Mouse (Mus musculus) CD4-positive, CD25-positive, alpha-beta regulatory T cell, adult 9 weeks (primary cell): ENCODE results near the gene Riok2. TPM values are rescaled to one million over a fixed set of nuclear protein-coding genes. Genes with fewer than 3 reads are reported as not detected.

Experiments used
- polyA plus RNA-seq: library from polyadenylated mRNA; unstranded; fragments of 100-300 nt; shearing (Covaris generic); gene quantifications from one replicate; pipeline ENCODE4 v1.2.1, GENCODE M21; 2017

Riok2 gene
- 41.3 TPM for polyA plus RNA-seq

GRCm38 (mm10) chr17:17373918-17374910 lies at the start of gene Riok2:
Gene Riok2 (plus strand): TSS chr17:17374309.

GRCm38 (mm10) chr17:17402222-17403004 lies 28.3 kb downstream of the Riok2 start, which contains the start of gene Lix1:
Gene Lix1 (plus strand): TSS chr17:17402672.

Other genes starting within 250 kb of the Riok2 start
- 0.10 TPM for gene Lix1, start 28.4 kb downstream of the Riok2 start, polyA plus RNA-seq